Mouse (Mus musculus) CH12.LX (cell line): Measurements from ENCODE around the gene Cryge.

Source experiments
- CHD1 ChIP-seq: IDR thresholded peaks from 2 replicates; pipeline ENCODE4 v1.6.1; 2012; ENCODE audit warnings: low read depth, low read length, improper control_type of control experiment, inconsistent platforms
- CTCF ChIP-seq, 2 experiments: IDR thresholded peaks in 1 of 2; conservative IDR thresholded peaks in 1 of 2; 2 replicates each; pipeline ENCODE4 v1.5.1; 2011 to 2012; ENCODE audit warnings: low read depth in 2 of 2, low read length in 2 of 2, improper control_type of control experiment in 1 of 2, inconsistent platforms in 1 of 2, mild to moderate bottlenecking in 1 of 2, moderate library complexity in 1 of 2
- EP300 ChIP-seq: IDR thresholded peaks from 2 replicates; pipeline ENCODE4 v1.6.1; 2011; ENCODE audit warnings: low read length, improper control_type of control experiment
- MXI1 ChIP-seq: IDR thresholded peaks from 2 replicates; pipeline ENCODE4 v1.6.1; 2011; ENCODE audit warnings: mild to moderate bottlenecking, low read depth, low read length, improper control_type of control experiment
- NELFE ChIP-seq: IDR thresholded peaks from 2 replicates; pipeline ENCODE4 v1.6.1; 2011; ENCODE audit warnings: low read depth, low read length, improper control_type of control experiment
- POLR2A ChIP-seq: IDR thresholded peaks from 2 replicates; pipeline ENCODE4 v1.6.1; 2011; ENCODE audit warnings: low read depth, mild to moderate bottlenecking, improper control_type of control experiment, low read length
- POLR2AphosphoS2 ChIP-seq: IDR thresholded peaks from 2 replicates; pipeline ENCODE4 v1.6.1; 2011; ENCODE audit warnings: low read depth, low read length, improper control_type of control experiment
- RCOR1 ChIP-seq: conservative IDR thresholded peaks from 2 replicates; pipeline ENCODE4 v1.6.1; 2012; ENCODE audit warnings: low read depth, mild to moderate bottlenecking, inconsistent platforms, low read length, improper control_type of control experiment
- USF1 ChIP-seq: IDR thresholded peaks from 2 replicates; pipeline ENCODE4 v1.6.1; 2014; ENCODE audit warnings: low read depth, mild to moderate bottlenecking, inconsistent platforms, low read length, improper control_type of control experiment
- ZNF384 ChIP-seq: IDR thresholded peaks from 2 replicates; pipeline ENCODE4 v1.6.1; 2012; ENCODE audit warnings: low read depth, low read length, improper control_type of control experiment, inconsistent platforms

- no peak for TF ChIP-seq USF1
- no peak for TF ChIP-seq POLR2A
- TF ChIP-seq RCOR1, result no peak
- TF ChIP-seq MXI1, result no peak
- no peak for TF ChIP-seq POLR2AphosphoS2
- TF ChIP-seq EP300, result no peak
- TF ChIP-seq ZNF384, result no peak
- TF ChIP-seq CTCF (conservative IDR thresholded peaks at IDR 0.05 in 1 of 2, IDR thresholded peaks at IDR 0.05 in 1 of 2; ENCODE audit: low read depth in 2 of 2, low read length in 2 of 2), result no peak
- no peak for TF ChIP-seq NELFE
- TF ChIP-seq CHD1, result no peak
These were observed 1.2 kb upstream of the Cryge start for GRCm38 (mm10) chr1:65052140-65052539.
